Mouse (Mus musculus) heart, postnatal 0 days (tissue): ENCODE measurements around the gene Stmn1. TPM values are rescaled to one million over a fixed set of nuclear protein-coding genes. Genes with fewer than 3 reads are reported as not detected.

Experiments used
- ATAC-seq: fragments of 200-750 bp; cut with Nextera tagmentation; 2 replicates; pipeline ENCODE4 v1.8.0; 2017; ENCODE audit warnings: low read depth, moderate number of reproducible peaks, moderate library complexity; ENCODE audit not compliant: insufficient read depth
- DNase-seq: peaks from one replicate; pipeline ENCODE4 v3.0.0-alpha.2; 2016; ENCODE audit warnings: low spot score
- H3K27ac ChIP-seq: fragments of 300-500 bp; sonication (generic); 2 replicates; pipeline ENCODE4 v1.5.1; 2014; ENCODE audit warnings: low read depth, mild to moderate bottlenecking
- H3K27me3 ChIP-seq: fragments of 300-500 bp; sonication (generic); 2 replicates; pipeline ENCODE4 v1.6.1; 2014; ENCODE audit warnings: low read length, mixed read lengths; ENCODE audit not compliant: control insufficient read depth, insufficient read depth
- H3K36me3 ChIP-seq: fragments of 300-500 bp; sonication (generic); replicated peaks from 2 replicates; pipeline ENCODE4 v1.6.1; 2014; ENCODE audit warnings: low read length, mixed read lengths; ENCODE audit not compliant: control insufficient read depth, insufficient read depth
- H3K4me1 ChIP-seq: fragments of 300-500 bp; sonication (generic); 2 replicates; pipeline ENCODE4 v1.6.1; 2014; ENCODE audit warnings: antibody characterized with exemption; ENCODE audit not compliant: control insufficient read depth, insufficient read depth
- H3K4me2 ChIP-seq: fragments of 300-500 bp; sonication (generic); 2 replicates; pipeline ENCODE4 v1.6.1; 2014; ENCODE audit warnings: low read depth, mild to moderate bottlenecking, low read length, moderate library complexity
- H3K4me3 ChIP-seq: fragments of 300-500 bp; sonication (generic); 2 replicates; pipeline ENCODE4 v1.5.1; 2014; ENCODE audit warnings: low read depth, low read length
- H3K9ac ChIP-seq: fragments of 300-500 bp; sonication (generic); replicated peaks from 2 replicates; pipeline ENCODE4 v1.6.1; 2014; ENCODE audit warnings: low read depth, low read length, mixed read lengths
- H3K9me3 ChIP-seq: fragments of 300-500 bp; sonication (generic); replicated peaks from 2 replicates; pipeline ENCODE4 v1.6.1; 2016; ENCODE audit warnings: low read length; ENCODE audit not compliant: control insufficient read depth
- CTCF ChIP-seq: IDR thresholded peaks from 2 replicates; pipeline ENCODE4 v1.5.1; 2016; ENCODE audit warnings: antibody characterized with exemption, control low read depth, low read depth
- EP300 ChIP-seq: IDR thresholded peaks from 2 replicates; pipeline ENCODE4 v1.6.1; 2016; ENCODE audit warnings: antibody characterized with exemption, low read depth
- WGBS: fragments of 180-500 bp; shearing (Covaris S2); extraction: QIAGEN DNeasy Blood & Tissue Kit; methylation state at CpG from one replicate; pipeline ENCODE4 v1.1.7; 2014; 5-methylcytosine and 5-hydroxymethylcytosine counted together
- polyA plus RNA-seq: library from polyadenylated mRNA; unstranded; fragments of >200 nt; fragmentation: Nextera tagmentation; extraction: Ambion mirVana; gene quantifications from 2 replicates; pipeline ENCODE4 v1.2.1, GENCODE M21; 2015
- total RNA-seq: library from RNA; depleted of rRNA; stranded (reverse); fragments of >200 nt; gene quantifications from 2 replicates; pipeline ENCODE4 v1.2.3, GENCODE M21; 2014; ENCODE audit warnings: low replicate concordance

The Stmn1 gene
- total and polyA plus RNA-seq, 2 experiments from 2014 or later, result 149 to 372 TPM

GRCm38 (mm10) chr4:134503686-134504357 is 35.7 kb downstream of the Stmn1 start:
- H3K4me1 ChIP-seq, result no peaks in the 10 kb centered on the region
- H3K27me3 ChIP-seq, result no peaks in the 10 kb centered on the region
- TF ChIP-seq EP300 (no peak), CTCF (no peak)
- H3K9me3 ChIP-seq, result no peaks in the 10 kb centered on the region; the same call in 1 of the 2 replicates
- no peak overlapping the region for H3K4me2 ChIP-seq
- 67% methylated on average over 4 of the region's 4 CpGs for WGBS
- no peak overlapping the region for H3K9ac ChIP-seq
- H3K4me3 ChIP-seq, result no peak overlapping the region
- ATAC-seq (no peak), DNase-seq (no peak)
- H3K27ac ChIP-seq, result no peak overlapping the region
- peaks cover 11% of the 10 kb centered on the region; the same call in 1 of the 2 replicates for H3K36me3 ChIP-seq

DNA sequence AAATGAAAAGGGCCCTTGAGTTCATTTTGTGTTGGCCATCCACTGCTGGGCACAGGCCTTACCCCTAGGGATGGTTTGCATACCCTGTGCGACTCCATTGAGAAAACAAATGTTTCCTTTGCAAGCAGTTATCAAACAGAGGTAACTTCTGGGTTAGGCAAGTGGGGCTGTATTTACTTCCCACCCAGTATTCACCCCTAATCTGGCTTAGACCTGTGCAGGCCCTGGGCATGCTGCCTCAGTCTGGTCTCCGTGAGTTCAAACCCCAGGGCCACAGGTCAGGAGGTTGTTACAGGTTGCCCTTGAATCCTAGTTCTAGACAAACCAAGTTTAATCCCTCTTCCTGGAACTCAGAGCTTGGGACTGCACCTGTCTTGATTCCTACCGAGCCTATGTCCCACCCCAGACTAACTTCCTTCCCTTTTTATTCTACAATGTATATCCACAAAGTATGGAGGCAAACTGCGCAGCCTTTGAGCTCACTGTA is 37.2 kb downstream of the Stmn1 start:
- Histone ChIP-seq H3K9ac (no peak overlapping the region), H3K9me3 (no peaks in the 10 kb centered on the region; the same call in 1 of the 2 replicates), H3K4me1 (no peaks in the 10 kb centered on the region), H3K4me3 (no peak overlapping the region), H3K27me3 (no peaks in the 10 kb centered on the region), H3K36me3 (peaks cover 11% of the 10 kb centered on the region; the same call in 1 of the 2 replicates), H3K27ac (no peak overlapping the region), H3K4me2 (no peak overlapping the region)
- ATAC-seq, result no peak
- 89% methylated on average over 4 of the region's 4 CpGs for WGBS
- DNase-seq, result no peak
- TF ChIP-seq EP300 (no peak), CTCF (no peak)

GRCm38 (mm10) chr4:134505966-134506594 is 38.0 kb downstream of the Stmn1 start:
- TF ChIP-seq CTCF (no peak), EP300 (no peak)
- H3K9me3 ChIP-seq, result no peaks in the 10 kb centered on the region; the same call in 1 of the 2 replicates

GRCm38 (mm10) chr4:134506713-134507112 is 38.6 kb downstream of the Stmn1 start:
- Histone ChIP-seq H3K36me3 (peaks cover 11% of the 10 kb centered on the region; the same call in 1 of the 2 replicates), H3K27ac (no peak overlapping the region), H3K4me3 (no peak overlapping the region), H3K4me2 (no peak overlapping the region), H3K9ac (no peak overlapping the region), H3K9me3 (no peaks in the 10 kb centered on the region; the same call in 1 of the 2 replicates), H3K27me3 (no peaks in the 10 kb centered on the region), H3K4me1 (0 out of 2 replicates have a peak, but pooled peaks cover 8% of the 10 kb centered on the region)
- DNase-seq, result no peak
- no peak for TF ChIP-seq EP300
- TF ChIP-seq CTCF, result no peak
- no peak for ATAC-seq
- 83% methylated on average over 19 of the region's 19 CpGs for WGBS

More at GRCm38 (mm10) chr4:134505966-134506594, 38.0 kb downstream of the Stmn1 start:
- Histone ChIP-seq H3K4me1 (0 out of 2 replicates have a peak, but pooled peaks cover 1% of the 10 kb centered on the region), H3K27ac (no peak overlapping the region), H3K27me3 (no peaks in the 10 kb centered on the region), H3K4me3 (no peak overlapping the region), H3K9ac (no peak overlapping the region), H3K4me2 (no peak overlapping the region), H3K36me3 (peaks cover 11% of the 10 kb centered on the region; the same call in 1 of the 2 replicates)
- DNase-seq (no peak), ATAC-seq (no peak)
- WGBS, result 65% methylated on average over 3 of the region's 4 CpGs

DNA sequence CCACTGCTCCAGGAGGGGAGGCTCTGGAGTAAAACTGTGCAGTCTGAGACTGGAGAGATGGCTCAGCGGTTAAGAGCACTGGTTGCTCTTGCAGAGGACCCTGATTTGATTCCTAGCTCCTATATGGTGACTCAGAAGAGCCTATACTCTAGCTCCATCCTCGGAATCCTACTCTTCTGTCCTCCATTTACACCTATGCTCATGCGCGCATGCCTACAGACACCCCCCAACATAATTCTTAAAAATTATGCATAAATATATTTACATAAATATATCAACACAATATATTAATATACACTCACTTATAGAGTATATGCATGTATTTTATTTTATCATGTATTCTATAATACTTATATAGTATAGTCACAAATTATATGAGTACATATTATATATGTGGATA is 42.3 kb downstream of the Stmn1 start:
- H3K9me3 ChIP-seq, result no peaks in the 10 kb centered on the region
- H3K27ac ChIP-seq, result no peak overlapping the region
- H3K4me2 ChIP-seq, result peak overlapping the region; percentile 85
- no peaks in the 10 kb centered on the region for H3K27me3 ChIP-seq
- 0 out of 2 replicates have a peak, but pooled peaks cover 9% of the 10 kb centered on the region for H3K4me1 ChIP-seq
- no peak for ATAC-seq
- H3K36me3 ChIP-seq, result peaks cover 11% of the 10 kb centered on the region; the same call in 1 of the 2 replicates
- TF ChIP-seq CTCF (no peak), EP300 (no peak)
- DNase-seq, result no peak
- peak overlapping the region; percentile 56; the same call in 1 of the 2 replicates for H3K4me3 ChIP-seq
- H3K9ac ChIP-seq, result no peak overlapping the region
- 79% methylated on average over 4 of the region's 4 CpGs for WGBS
